ENCODE assay signal across 8 mouse cellular contexts in the genomic region with DNA sequence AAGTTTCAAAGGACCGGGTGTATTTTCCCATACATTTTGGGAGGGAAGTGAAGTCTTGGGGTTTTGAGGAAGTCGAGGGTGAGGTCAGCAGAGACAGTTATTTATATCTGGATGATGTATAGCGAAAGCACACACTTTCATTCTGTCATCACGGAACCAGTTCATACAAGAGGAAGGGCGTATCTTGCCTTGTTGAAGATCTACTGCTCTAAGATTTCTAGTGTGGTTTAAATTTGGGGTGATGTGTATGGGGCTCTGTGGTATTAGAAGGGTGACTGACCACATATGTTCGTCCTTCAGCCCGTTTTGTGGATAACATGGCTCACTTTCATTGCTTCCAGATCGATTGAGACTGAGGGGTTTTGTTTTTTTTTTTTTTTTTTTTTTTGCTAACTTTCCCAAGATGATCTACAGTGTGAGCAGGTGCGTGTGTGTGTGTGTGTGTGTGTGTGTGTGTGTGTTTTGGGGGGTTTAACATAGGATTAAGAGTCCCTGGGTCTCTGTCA.
A peak's percentile ranks its signal among the peaks of the same experiment; 100 is the strongest.
DNase-seq lines count a peak whose midpoint lies in the region; ATAC-seq lines count a peak whose summit lies in the region.

No protein-coding gene starts in this region.

- no peaks in the 10 kb centered on the region for H3K9me3 ChIP-seq in kidney, embryonic 15.5 days (replicated peaks)
- H3K9me3 ChIP-seq in embryonic facial prominence, embryonic 13.5 days: no peaks in the 10 kb centered on the region
- no peaks in the 10 kb centered on the region for H3K9me3 ChIP-seq in limb, embryonic 12.5 days

- peak overlapping the region; percentile 93 for H3K27ac ChIP-seq in kidney, embryonic 15.5 days
- H3K27ac ChIP-seq in embryonic facial prominence, embryonic 13.5 days: peak overlapping the region; percentile 90
- H3K27ac ChIP-seq in limb, embryonic 12.5 days: peak overlapping the region; percentile 83

- H3K4me1 ChIP-seq in kidney, embryonic 15.5 days: peaks cover 47% of the 10 kb centered on the region
- peaks cover 31% of the 10 kb centered on the region for H3K4me1 ChIP-seq in embryonic facial prominence, embryonic 13.5 days
- H3K4me1 ChIP-seq in limb, embryonic 12.5 days (replicated peaks): peaks cover 30% of the 10 kb centered on the region

- H3K4me2 ChIP-seq in kidney, embryonic 15.5 days: peak overlapping the region; percentile 62
- H3K4me2 ChIP-seq in embryonic facial prominence, embryonic 13.5 days: peak overlapping the region; percentile 49
- peak overlapping the region; percentile 10; the same call in 1 of the 2 replicates for H3K4me2 ChIP-seq in limb, embryonic 12.5 days

- H3K9ac ChIP-seq in kidney, embryonic 15.5 days: 0 out of 2 replicates have a peak overlapping the region, but pooled peaks have one; percentile 5
- 0 out of 2 replicates have a peak overlapping the region, but pooled peaks have one; percentile 44 for H3K9ac ChIP-seq in embryonic facial prominence, embryonic 13.5 days
- no peak overlapping the region for H3K9ac ChIP-seq in limb, embryonic 12.5 days (replicated peaks)

- H3K36me3 ChIP-seq in kidney, embryonic 15.5 days: no peaks in the 10 kb centered on the region
- no peaks in the 10 kb centered on the region for H3K36me3 ChIP-seq in embryonic facial prominence, embryonic 13.5 days
- no peaks in the 10 kb centered on the region for H3K36me3 ChIP-seq in limb, embryonic 12.5 days

- no peak for ATAC-seq in kidney, embryonic 15.5 days (replicated peaks; ENCODE audit: low FRiP score)
- ATAC-seq in embryonic facial prominence, embryonic 13.5 days (ENCODE audit: insufficient number of reproducible peaks, insufficient read depth, low FRiP score, low TSS enrichment, low read depth): no peak
- 0 out of 2 replicates have a peak, but pooled peaks have one; percentile 1 for ATAC-seq in limb, embryonic 12.5 days (ENCODE audit: insufficient number of reproducible peaks, insufficient read depth, low FRiP score, low TSS enrichment, low read depth)

- no peaks in the 10 kb centered on the region for H3K27me3 ChIP-seq in kidney, embryonic 15.5 days
- no peaks in the 10 kb centered on the region for H3K27me3 ChIP-seq in embryonic facial prominence, embryonic 13.5 days
- no peaks in the 10 kb centered on the region for H3K27me3 ChIP-seq in limb, embryonic 12.5 days

- H3K4me3 ChIP-seq in kidney, embryonic 15.5 days (replicated peaks): no peak overlapping the region
- H3K4me3 ChIP-seq in embryonic facial prominence, embryonic 13.5 days: 0 out of 2 replicates have a peak overlapping the region, but pooled peaks have one; percentile 19
- no peak overlapping the region for H3K4me3 ChIP-seq in limb, embryonic 12.5 days (replicated peaks)

- 49% methylated on average over 9 of the region's 9 CpGs for WGBS in kidney, embryonic 15.5 days
- WGBS in embryonic facial prominence, embryonic 13.5 days: 49% methylated on average over 9 of the region's 9 CpGs
- 72% methylated on average over 9 of the region's 9 CpGs for WGBS in limb, embryonic 12.5 days

- no peak for DNase-seq in kidney, adult 8-10 months
- DNase-seq in natural killer cell, adult 2 months (ENCODE audit: low spot score in 2 of 2): peak; percentile 64 to 65
- DNase-seq in ovary, postnatal 36 days (ENCODE audit: low spot score): no peak
- DNase-seq in right cerebral cortex, postnatal 25 days: no peak
- no peak for DNase-seq in gastrocnemius, postnatal 4 days (ENCODE audit: low spot score in 2 of 2)

Comparison
In these comparisons a context has a peak if more than half of its experiments do, and no peak if none do; other contexts are left out.
1. H3K4me2 ChIP-seq: peak in every context shown above with its lines; median percentile 62 in kidney, embryonic 15.5 days; 49 in embryonic facial prominence, embryonic 13.5 days; 10 in limb, embryonic 12.5 days.
2. DNase-seq: peak in natural killer cell, adult 2 months (2 of 2); none in kidney, adult 8-10 months (0 of 2), ovary, postnatal 36 days (single experiment), right cerebral cortex, postnatal 25 days (single experiment) and gastrocnemius, postnatal 4 days (0 of 2).
3. Peak in every context shown above with its lines, with median percentiles within 50 percentile points of each other: H3K27ac ChIP-seq.